ENCODE assay signal across 9 mouse cellular contexts in the genomic region with DNA sequence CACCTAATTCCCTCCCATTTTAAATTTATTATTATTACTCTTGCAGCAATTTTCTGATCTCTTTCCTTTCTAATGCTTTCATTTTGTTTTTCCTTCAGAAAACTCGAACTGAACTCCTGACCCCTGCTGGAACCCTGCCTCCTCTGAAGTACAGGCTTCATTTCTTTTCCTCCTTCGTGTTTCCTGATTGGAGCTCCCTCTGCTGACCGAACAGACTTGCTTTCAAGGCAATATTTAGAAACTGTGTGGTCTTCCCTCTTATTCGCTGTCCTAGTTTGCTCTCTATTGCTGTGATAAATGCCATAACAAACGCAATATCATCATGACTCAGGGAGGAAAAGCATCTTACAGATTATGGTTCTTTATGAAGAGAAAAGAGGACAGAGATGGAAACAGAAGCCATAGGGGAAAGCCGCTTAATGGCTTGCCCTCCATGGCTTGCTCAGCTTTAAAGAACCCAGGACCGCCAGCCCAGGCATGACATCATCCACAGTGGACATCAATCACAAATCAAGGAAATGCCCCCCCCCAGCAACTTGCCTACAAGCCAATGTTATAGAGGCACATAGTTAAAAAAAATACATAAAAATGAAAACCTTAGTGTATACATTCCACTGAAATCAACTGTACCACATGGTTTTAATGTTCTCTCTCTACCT.
DNase-seq lines count a peak whose midpoint lies in the region; ATAC-seq and TF ChIP-seq lines count a peak whose summit lies in the region.
"Had no signal": no experiment of that assay in that cellular context is flagged by ENCODE, and none has a peak within 500 bp of the region (broad histone marks: within the 10 kb centered on the region; RNA-seq: fewer than 3 reads in every experiment).

No protein-coding gene starts in this region.

- H3K4me3 ChIP-seq in gastrocnemius, adult 2 months: peak overlapping the region; percentile 23
- no peak overlapping the region for H3K4me3 ChIP-seq in limb, embryonic 14.5 days (replicated peaks; ENCODE audit: low read length)
- H3K4me3 ChIP-seq in neural tube, embryonic 12.5 days: no peak overlapping the region
- H3K4me3 ChIP-seq: limb, embryonic 13.5 days had no signal

- no peaks in the 10 kb centered on the region for H3K36me3 ChIP-seq in limb, embryonic 14.5 days (ENCODE audit: control insufficient read depth, insufficient read depth, low read length)
- no peaks in the 10 kb centered on the region for H3K36me3 ChIP-seq in neural tube, embryonic 12.5 days
- H3K36me3 ChIP-seq: limb, embryonic 13.5 days had no signal

- peak; percentile 6 to 24 for DNase-seq in spleen, postnatal 36 days (ENCODE audit: low spot score in 2 of 2)
- no peak for DNase-seq in spleen, adult 12 weeks (ENCODE audit: low spot score)
- DNase-seq in cerebellum, adult 9-10 months: peak; percentile 26
- peak; percentile 65 for DNase-seq in gastrocnemius, adult 2 months
- DNase-seq in kidney, adult 18-20 months: peak; percentile 55
- DNase-seq in limb, embryonic 14.5 days (ENCODE audit: low spot score): peak; percentile 80
- peak; percentile 19 to 40 for DNase-seq in urinary bladder, postnatal 36 days (ENCODE audit: low spot score in 2 of 2)

- TF ChIP-seq POLR2A in limb, embryonic 14.5 days (IDR thresholded peaks at IDR 0.05; ENCODE audit: borderline replicate concordance, extremely low read depth, insufficient read depth, insufficient read length): no peak

- intact Hi-C loops in gastrocnemius, adult 2 months (cut with DNase I): loop anchor here (5.0 kb wide), 2 partner anchors 683 to 1523 kb away; partner anchors contain the start of gene Rnd3

- no peak overlapping the region for H3K4me2 ChIP-seq in limb, embryonic 14.5 days (replicated peaks; ENCODE audit: low read depth, low read length, severe bottlenecking)
- no peak overlapping the region for H3K4me2 ChIP-seq in neural tube, embryonic 12.5 days (replicated peaks)
- H3K4me2 ChIP-seq: limb, embryonic 13.5 days had no signal

- H3K9me3 ChIP-seq in limb, embryonic 14.5 days (ENCODE audit: control insufficient read depth, low read length): no peaks in the 10 kb centered on the region
- H3K9me3 ChIP-seq in neural tube, embryonic 12.5 days: no peaks in the 10 kb centered on the region
- H3K9me3 ChIP-seq: limb, embryonic 13.5 days had no signal

- peaks cover 4% of the 10 kb centered on the region; the same call in 1 of the 2 replicates for H3K4me1 ChIP-seq in limb, embryonic 14.5 days (ENCODE audit: control insufficient read depth, insufficient read depth, low read length)
- H3K4me1 ChIP-seq in neural tube, embryonic 12.5 days: no peaks in the 10 kb centered on the region

- no peak; the same call in 1 of the 2 replicates for ATAC-seq in limb, embryonic 14.5 days (ENCODE audit: low FRiP score, low read depth)
- ATAC-seq in neural tube, embryonic 12.5 days (ENCODE audit: low FRiP score, low read depth): peak; percentile 69

- no peaks in the 10 kb centered on the region for H3K27me3 ChIP-seq in limb, embryonic 14.5 days (ENCODE audit: control insufficient read depth, insufficient read depth, low read length)
- no peaks in the 10 kb centered on the region for H3K27me3 ChIP-seq in neural tube, embryonic 12.5 days (replicated peaks)
- H3K27me3 ChIP-seq: limb, embryonic 13.5 days had no signal

- H3K9ac ChIP-seq in limb, embryonic 14.5 days (ENCODE audit: low read depth, low read length, severe bottlenecking): no peak overlapping the region
- no peak overlapping the region for H3K9ac ChIP-seq in neural tube, embryonic 12.5 days
- H3K9ac ChIP-seq: limb, embryonic 13.5 days had no signal

- 35% methylated on average over 7 of the region's 7 CpGs for WGBS in limb, embryonic 14.5 days
- 35% methylated on average over 7 of the region's 7 CpGs for WGBS in neural tube, embryonic 12.5 days

- peak; percentile 76 for TF ChIP-seq CTCF in gastrocnemius, adult 2 months (IDR thresholded peaks at IDR 0.05)

- H3K27ac ChIP-seq in gastrocnemius, adult 2 months: peak overlapping the region; percentile 56; the same call in 1 of the 2 replicates
- no peak overlapping the region for H3K27ac ChIP-seq in limb, embryonic 14.5 days (replicated peaks; ENCODE audit: low read depth, low read length)
- H3K27ac ChIP-seq in neural tube, embryonic 12.5 days: no peak overlapping the region
- H3K27ac ChIP-seq: limb, embryonic 13.5 days had no signal
